Mouse (Mus musculus) C2C12 (cell line): ENCODE data around the gene Prss35.

ENCODE experiments used
- CTCF ChIP-seq: IDR thresholded peaks from one replicate; pipeline ENCODE4 v1.5.1; 2011; ENCODE audit not compliant: control insufficient read depth, insufficient read depth, insufficient read length
- USF1 ChIP-seq: IDR thresholded peaks from one replicate; pipeline ENCODE4 v1.6.1; 2011; ENCODE audit warnings: low read depth, mild to moderate bottlenecking, control low read depth, moderate library complexity

GRCm38 (mm10) chr9:86739971-86740370 lies 3.5 kb upstream of the Prss35 start:
- TF ChIP-seq CTCF (no peak), USF1 (no peak)
